8 mouse cellular contexts compared by ENCODE assay signal in the genomic region with DNA sequence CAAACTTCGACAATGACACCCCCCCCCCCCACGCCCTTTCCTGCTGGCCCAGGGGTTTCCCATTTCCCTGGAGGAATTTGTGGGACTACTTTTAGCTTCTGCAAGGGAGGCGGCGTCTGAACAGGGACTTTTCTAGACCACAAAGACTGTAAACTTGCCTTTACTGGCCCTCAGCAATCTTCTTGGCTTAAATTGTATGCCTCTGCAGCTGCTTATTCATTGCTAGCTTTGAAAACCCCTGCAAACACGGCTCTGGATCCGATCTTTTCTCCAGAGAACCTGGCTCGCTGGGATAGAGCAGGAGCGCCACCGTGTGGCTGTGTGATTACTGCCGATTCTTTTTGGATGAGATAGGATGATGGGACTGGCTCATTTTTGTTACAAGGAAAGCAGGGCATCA. TPM values are rescaled to one million over a fixed set of nuclear protein-coding genes. Genes with fewer than 3 reads are reported as not detected.
DNase-seq lines count a peak whose midpoint lies in the region; ATAC-seq and TF ChIP-seq lines count a peak whose summit lies in the region.

No protein-coding gene starts in this region.

- peak; percentile 97 for DNase-seq in CH12.LX (ENCODE audit: extremely low read depth)
- DNase-seq in c-Kit-positive CD71-positive TER-119-negative erythroid progenitor cells, embryonic 14.5 days (ENCODE audit: low read depth), result peak; percentile 81
- peak; percentile 83 for DNase-seq in heart, postnatal 0 days (ENCODE audit: low spot score)
- DNase-seq in kidney, postnatal 36 days, result peak; percentile 87 to 95
- peak; percentile 43 to 57 (median 55) for DNase-seq in liver, embryonic 14.5 days (ENCODE audit: low read depth in 3 of 3, low spot score in 3 of 3)
- peak; percentile 92 for DNase-seq in neural tube, embryonic 10.5 days (ENCODE audit: extremely low spot score, low spot score)

- H3K27me3 ChIP-seq in CH12.LX (replicated peaks), result no peaks in the 10 kb centered on the region
- H3K27me3 ChIP-seq in forebrain, embryonic 12.5 days, result no peaks in the 10 kb centered on the region
- H3K27me3 ChIP-seq in heart, postnatal 0 days (ENCODE audit: control insufficient read depth, insufficient read depth, low read length), result no peaks in the 10 kb centered on the region
- H3K27me3 ChIP-seq in liver, embryonic 14.5 days (ENCODE audit: control insufficient read depth, insufficient read depth, low read length), result no peaks in the 10 kb centered on the region
- no peaks in the 10 kb centered on the region for H3K27me3 ChIP-seq in stomach, embryonic 15.5 days (replicated peaks)

- peak; percentile 34; the same call in 1 of the 2 replicates for ATAC-seq in forebrain, embryonic 12.5 days (ENCODE audit: low FRiP score)
- peak; percentile 57; the same call in 1 of the 2 replicates for ATAC-seq in heart, postnatal 0 days (ENCODE audit: insufficient read depth, low read depth)
- ATAC-seq in liver, embryonic 14.5 days (ENCODE audit: insufficient read depth), result peak; percentile 59; the same call in 1 of the 2 replicates
- ATAC-seq in stomach, embryonic 15.5 days (ENCODE audit: insufficient read depth, low FRiP score, low read depth), result no peak

- no peaks in the 10 kb centered on the region for H3K36me3 ChIP-seq in CH12.LX (replicated peaks in 1 of 2; ENCODE audit: control insufficient read depth in 1 of 2, insufficient read depth in 1 of 2, low read length in 1 of 2)
- H3K36me3 ChIP-seq in forebrain, embryonic 12.5 days (replicated peaks), result no peaks in the 10 kb centered on the region
- no peaks in the 10 kb centered on the region for H3K36me3 ChIP-seq in heart, postnatal 0 days (replicated peaks; ENCODE audit: control insufficient read depth, insufficient read depth, low read length)
- H3K36me3 ChIP-seq in liver, embryonic 14.5 days (replicated peaks; ENCODE audit: control insufficient read depth, insufficient read depth, low read depth), result no peaks in the 10 kb centered on the region
- H3K36me3 ChIP-seq in stomach, embryonic 15.5 days, result no peaks in the 10 kb centered on the region

- TF ChIP-seq CTCF in CH12.LX (conservative IDR thresholded peaks at IDR 0.05 in 1 of 2, IDR thresholded peaks at IDR 0.05 in 1 of 2; ENCODE audit: low read depth in 2 of 2, low read length in 2 of 2), result peak; percentile 93 to 99
- peak; percentile 98 for TF ChIP-seq CTCF in heart, postnatal 0 days (IDR thresholded peaks at IDR 0.05; ENCODE audit: low read depth)
- peak; percentile 93 for TF ChIP-seq CTCF in liver, embryonic 14.5 days (IDR thresholded peaks at IDR 0.05; ENCODE audit: low read depth)

- 10% methylated on average over 10 of the region's 10 CpGs for WGBS in forebrain, embryonic 12.5 days
- WGBS in heart, postnatal 0 days, result 6% methylated on average over 10 of the region's 10 CpGs
- 1% methylated on average over 10 of the region's 10 CpGs for WGBS in liver, embryonic 14.5 days (ENCODE audit: insufficient replicate concordance)
- 6% methylated on average over 10 of the region's 10 CpGs for WGBS in stomach, embryonic 15.5 days

- TF ChIP-seq RAD21 in CH12.LX (IDR thresholded peaks at IDR 0.05; ENCODE audit: low read depth, low read length), result no peak; the same call in none of the 2 replicates

- peak overlapping the region in 2 of 3 experiments; percentile 31 to 40 for H3K4me3 ChIP-seq in CH12.LX (replicated peaks in 1 of 3; ENCODE audit: low read depth in 2 of 3, low read length in 2 of 3, poor library complexity in 1 of 3)
- H3K4me3 ChIP-seq in forebrain, embryonic 12.5 days (replicated peaks), result no peak overlapping the region
- H3K4me3 ChIP-seq in heart, postnatal 0 days (ENCODE audit: low read depth, low read length), result peak overlapping the region; percentile 25
- H3K4me3 ChIP-seq in liver, embryonic 14.5 days (ENCODE audit: insufficient read depth in 1 of 2, low read depth in 2 of 2, low read length in 2 of 2), result peak overlapping the region; percentile 11 to 41
- 0 out of 2 replicates have a peak overlapping the region, but pooled peaks have one; percentile 4 for H3K4me3 ChIP-seq in stomach, embryonic 15.5 days (replicated peaks)

- dilution Hi-C loops in CH12.LX (cut with MboI; ENCODE audit: extremely low pct_ligation_motif_present, extremely low pct_unique_long_range_greater_than_20kb, low sequenced_read_pairs), result no loop called here

- peak overlapping the region; percentile 10; the same call in 1 of the 2 replicates for H3K9ac ChIP-seq in CH12.LX (ENCODE audit: insufficient read depth, low read depth)
- H3K9ac ChIP-seq in forebrain, embryonic 12.5 days, result no peak overlapping the region
- H3K9ac ChIP-seq in heart, postnatal 0 days (replicated peaks; ENCODE audit: low read depth, low read length), result peak overlapping the region; percentile 32
- H3K9ac ChIP-seq in liver, embryonic 14.5 days (replicated peaks), result 0 out of 2 replicates have a peak overlapping the region, but pooled peaks have one; percentile 27
- H3K9ac ChIP-seq in stomach, embryonic 15.5 days, result no peak overlapping the region

- peak overlapping the region; percentile 89 for H3K27ac ChIP-seq in CH12.LX (ENCODE audit: insufficient read depth, low read depth)
- no peak overlapping the region for H3K27ac ChIP-seq in forebrain, embryonic 12.5 days
- H3K27ac ChIP-seq in heart, postnatal 0 days (ENCODE audit: low read depth), result peak overlapping the region; percentile 62
- no peak overlapping the region for H3K27ac ChIP-seq in liver, embryonic 14.5 days
- no peak overlapping the region for H3K27ac ChIP-seq in stomach, embryonic 15.5 days

- H3K4me2 ChIP-seq in CH12.LX (ENCODE audit: insufficient read depth, low read depth, poor library complexity, severe bottlenecking), result peak overlapping the region; percentile 75
- peak overlapping the region; percentile 11; the same call in 1 of the 2 replicates for H3K4me2 ChIP-seq in forebrain, embryonic 12.5 days
- peak overlapping the region; percentile 61 for H3K4me2 ChIP-seq in heart, postnatal 0 days (ENCODE audit: low read depth, low read length)
- peak overlapping the region; percentile 67 for H3K4me2 ChIP-seq in liver, embryonic 14.5 days (ENCODE audit: low read depth)
- H3K4me2 ChIP-seq in stomach, embryonic 15.5 days, result peak overlapping the region; percentile 44

- peak; percentile 73 for TF ChIP-seq EP300 in CH12.LX (IDR thresholded peaks at IDR 0.05; ENCODE audit: low read length)
- TF ChIP-seq EP300 in heart, postnatal 0 days (IDR thresholded peaks at IDR 0.05; ENCODE audit: low read depth), result no peak
- no peak for TF ChIP-seq EP300 in liver, embryonic 14.5 days (IDR thresholded peaks at IDR 0.05; ENCODE audit: low read depth)

- in situ Hi-C loops in CH12.LX (cut with MboI; ENCODE audit: low pct_ligation_motif_present, low pct_unique_long_range_greater_than_20kb, low sequenced_read_pairs), result loop anchor here (25.0 kb wide), 1 partner anchor 598 kb away; no protein-coding TSS in a partner anchor

- no peak for TF ChIP-seq POLR2A in CH12.LX (IDR thresholded peaks at IDR 0.05; ENCODE audit: low read depth, low read length)

- H3K79me2 ChIP-seq in CH12.LX (replicated peaks; ENCODE audit: control insufficient read depth, extremely low read depth, insufficient read depth, poor library complexity, severe bottlenecking), result no peaks in the 10 kb centered on the region

- H3K4me1 ChIP-seq in CH12.LX (ENCODE audit: control insufficient read depth in 1 of 2, insufficient read depth in 2 of 2), result peaks cover 8 to 26% of the 10 kb centered on the region in 2 experiments
- H3K4me1 ChIP-seq in forebrain, embryonic 12.5 days, result no peaks in the 10 kb centered on the region
- H3K4me1 ChIP-seq in heart, postnatal 0 days (ENCODE audit: control insufficient read depth, insufficient read depth), result no peaks in the 10 kb centered on the region; the same call in 1 of the 2 replicates
- peaks cover 0 to 9% of the 10 kb centered on the region in 2 experiments; a peak in 2 of 4 replicates for H3K4me1 ChIP-seq in liver, embryonic 14.5 days (replicated peaks; ENCODE audit: control insufficient read depth in 2 of 2, insufficient read depth in 2 of 2, low read length in 1 of 2)
- 0 out of 2 replicates have a peak, but pooled peaks cover 4% of the 10 kb centered on the region for H3K4me1 ChIP-seq in stomach, embryonic 15.5 days

- H3K9me3 ChIP-seq in CH12.LX (replicated peaks; ENCODE audit: low read length), result peaks cover 4% of the 10 kb centered on the region
- H3K9me3 ChIP-seq in forebrain, embryonic 12.5 days, result no peaks in the 10 kb centered on the region
- no peaks in the 10 kb centered on the region for H3K9me3 ChIP-seq in heart, postnatal 0 days (replicated peaks; ENCODE audit: control insufficient read depth, low read length)
- no peaks in the 10 kb centered on the region for H3K9me3 ChIP-seq in liver, embryonic 14.5 days (ENCODE audit: control insufficient read depth, low read length)
- H3K9me3 ChIP-seq in stomach, embryonic 15.5 days, result no peaks in the 10 kb centered on the region

TF ChIP-seq in CH12.LX, 34 proteins besides CTCF, POLR2A, EP300 and RAD21 (continues in another document):
- TF ChIP-seq HCFC1 (IDR thresholded peaks at IDR 0.05; ENCODE audit: low read depth, low read length) (peak; percentile 28; the same call in 1 of the 2 replicates), MXI1 (IDR thresholded peaks at IDR 0.05; ENCODE audit: low read depth, low read length) (no peak; the same call in 1 of the 2 replicates), TCF12 (IDR thresholded peaks at IDR 0.05; ENCODE audit: low read depth, low read length) (peak; percentile 81), TBP (conservative IDR thresholded peaks at IDR 0.05; ENCODE audit: low read depth, low read length) (no peak; the same call in 1 of the 2 replicates), BHLHE40 (IDR thresholded peaks at IDR 0.05; ENCODE audit: low read depth, low read length) (no peak), MAZ (IDR thresholded peaks at IDR 0.05; ENCODE audit: low read depth, low read length) (no peak), SMC3 (IDR thresholded peaks at IDR 0.05; ENCODE audit: low read depth, low read length) (peak; percentile 97), ZC3H11A (IDR thresholded peaks at IDR 0.05; ENCODE audit: low read depth, low read length) (peak; percentile 91), GABPA (IDR thresholded peaks at IDR 0.05; ENCODE audit: insufficient replicate concordance, low read depth, low read length) (no peak), MAFK (IDR thresholded peaks at IDR 0.05; ENCODE audit: insufficient replicate concordance, low read length) (no peak; the same call in none of the 2 replicates), RCOR1 (conservative IDR thresholded peaks at IDR 0.05; ENCODE audit: low read depth, low read length) (peak; percentile 87; the same call in 1 of the 2 replicates)

RNA-seq across cellular contexts. Expression of a gene that starts 32.7 kb away (rescaled TPM):
- total RNA-seq in CH12.LX (2012; rRNA removed), result not detected in 2 replicates
- not detected in 2 replicates for total RNA-seq in CH12.LX (2014; rRNA removed)
- 0.29 and 0.44 TPM in 2 replicates for polyA plus RNA-seq in CH12.LX (2012; ENCODE audit: insufficient read length, low read depth)
- not detected in 2 replicates for polyA plus RNA-seq in forebrain, embryonic 12.5 days (2016; fragmentation: Nextera tagmentation; extraction: Ambion mirVana)
- total RNA-seq in heart, postnatal 0 days (2014; rRNA removed; ENCODE audit: low replicate concordance), result not detected in 2 replicates
- not detected in 2 replicates for polyA plus RNA-seq in heart, postnatal 0 days (2015; fragmentation: Nextera tagmentation; extraction: Ambion mirVana)
- 0.04 and 0.05 TPM in 2 replicates for polyA plus RNA-seq in liver, embryonic 14.5 days (2012; rRNA removed)
- not detected in 2 replicates for polyA plus RNA-seq in liver, embryonic 14.5 days (2014; fragmentation: Nextera tagmentation; extraction: Ambion mirVana)
- polyA plus RNA-seq in stomach, embryonic 15.5 days (2015; fragmentation: Nextera tagmentation; extraction: Ambion mirVana), result not detected in 2 replicates

Comparison
In these comparisons a context has a peak if more than half of its experiments do, and no peak if none do; other contexts are left out.
1. H3K27ac ChIP-seq: peak in CH12.LX (single experiment) and heart, postnatal 0 days (single experiment); none in forebrain, embryonic 12.5 days (single experiment), liver, embryonic 14.5 days (single experiment) and stomach, embryonic 15.5 days (single experiment).
2. H3K4me2 ChIP-seq: peak in every context shown above with its lines; median percentile 75 in CH12.LX; 67 in liver, embryonic 14.5 days; 61 in heart, postnatal 0 days; 44 in stomach, embryonic 15.5 days; 11 in forebrain, embryonic 12.5 days.
3. H3K9ac ChIP-seq: peak in CH12.LX (single experiment), heart, postnatal 0 days (single experiment) and liver, embryonic 14.5 days (single experiment); none in forebrain, embryonic 12.5 days (single experiment) and stomach, embryonic 15.5 days (single experiment).
4. Peak in every context shown above with its lines, with median percentiles within 50 percentile points of each other: DNase-seq and CTCF ChIP-seq.